Comparison of ENCODE assay signal across 12 mouse cellular contexts in the genomic region with DNA sequence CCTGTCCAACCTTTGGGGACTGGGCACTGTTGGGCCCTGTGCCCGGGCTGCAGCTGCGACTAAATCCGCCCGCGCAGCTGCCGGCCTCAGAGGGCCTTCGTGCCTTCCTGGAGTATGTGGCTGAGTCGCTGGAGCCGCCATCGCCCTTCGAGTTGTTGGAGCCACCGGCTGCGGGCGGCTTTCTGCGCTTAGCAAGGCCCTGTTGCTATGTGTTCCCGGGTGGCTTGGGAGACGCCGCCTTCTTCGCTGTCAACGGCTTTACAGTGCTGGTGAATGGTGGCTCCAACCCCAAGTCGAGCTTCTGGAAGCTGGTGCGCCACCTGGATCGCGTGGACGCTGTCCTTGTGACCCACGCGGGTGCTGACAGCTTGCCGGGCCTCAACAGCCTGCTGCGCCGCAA. TPM values are rescaled to one million over a fixed set of nuclear protein-coding genes. Genes with fewer than 3 reads are reported as not detected.
"Had no signal": no experiment of that assay in that cellular context is flagged by ENCODE, and none has a peak within 500 bp of the region (broad histone marks: within the 10 kb centered on the region; RNA-seq: fewer than 3 reads in every experiment).

No protein-coding gene starts in this region.

- H3K27me3 ChIP-seq: limb, embryonic 13.5 days; midbrain, embryonic 12.5 days; neural tube, embryonic 13.5 days; stomach, embryonic 15.5 days had no signal

- H3K9me3 ChIP-seq: limb, embryonic 13.5 days; midbrain, embryonic 12.5 days; neural tube, embryonic 13.5 days; stomach, embryonic 15.5 days had no signal

- ATAC-seq: midbrain, embryonic 16.5 days had no signal

- H3K9ac ChIP-seq: limb, embryonic 13.5 days; liver, embryonic 14.5 days; midbrain, embryonic 12.5 days; neural tube, embryonic 13.5 days; stomach, embryonic 15.5 days had no signal

- H3K4me3 ChIP-seq: limb, embryonic 13.5 days; midbrain, embryonic 12.5 days; neural tube, embryonic 13.5 days; stomach, embryonic 15.5 days had no signal

- DNase-seq: kidney, postnatal 36 days; left cerebral cortex, postnatal 4 days; lung, adult 18-20 months had no signal

- H3K4me1 ChIP-seq: limb, embryonic 13.5 days; midbrain, embryonic 12.5 days; neural tube, embryonic 13.5 days; stomach, embryonic 15.5 days had no signal

- H3K4me2 ChIP-seq: limb, embryonic 13.5 days; midbrain, embryonic 12.5 days; neural tube, embryonic 13.5 days; stomach, embryonic 15.5 days had no signal

- H3K27ac ChIP-seq: kidney, postnatal 0 days; limb, embryonic 13.5 days; liver, embryonic 14.5 days; midbrain, embryonic 12.5 days; neural tube, embryonic 13.5 days; stomach, embryonic 15.5 days had no signal

RNA-seq across cellular contexts. Expression of gene Slc5a5, which starts 20.4 kb away (rescaled TPM):
- total RNA-seq: liver, adult 2 months; megakaryocyte-erythroid progenitor cell, adult 5-6 weeks had no signal
- polyA plus RNA-seq: liver, adult 2 months had no signal

RNA-seq across cellular contexts. Expression of gene Kcnn1, which starts 49.9 kb away (rescaled TPM):
- total RNA-seq: megakaryocyte-erythroid progenitor cell, adult 5-6 weeks had no signal
